Mouse (Mus musculus) lung, adult 2 months (tissue): ENCODE data around the gene Fhad1.

Source experiments
- CTCF ChIP-seq: fragments of 200-500 bp; IDR thresholded peaks from 2 replicates; pipeline ENCODE4 v1.5.1; 2011; ENCODE audit warnings: mild to moderate bottlenecking, low read length, control low read depth; ENCODE audit not compliant: insufficient read depth
- POLR2A ChIP-seq: fragments of 200-500 bp; IDR thresholded peaks from 2 replicates; pipeline ENCODE4 v1.6.1; 2011; ENCODE audit warnings: low read depth, mild to moderate bottlenecking, control low read depth, low read length, borderline replicate concordance; ENCODE audit errors: extremely low read depth

DNA sequence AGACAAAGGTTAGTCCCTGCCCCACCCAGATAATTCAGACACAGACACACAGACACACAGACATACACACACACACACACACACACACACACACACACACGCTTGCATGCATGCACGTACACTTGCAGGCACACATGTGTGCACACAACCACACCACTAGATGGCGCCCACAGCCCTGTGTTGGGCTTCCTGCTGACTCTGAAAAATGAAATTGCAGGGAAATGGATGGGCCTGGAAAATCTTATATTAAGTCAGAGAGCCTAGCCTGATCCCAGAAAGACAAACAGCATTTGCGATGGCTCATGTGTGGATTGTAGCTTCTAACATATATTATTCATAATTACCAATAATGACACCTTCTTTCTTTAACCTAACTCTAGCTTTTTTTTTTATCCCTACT, 38.7 kb downstream of the Fhad1 start:
- TF ChIP-seq CTCF, result peak; percentile 78
- no peak for TF ChIP-seq POLR2A
